Mouse (Mus musculus) testis, postnatal 10 days (tissue): ENCODE measurements around the gene Fcgr2b.

Experiments used
- DNase-seq: peaks from one replicate; pipeline ENCODE4 v3.0.0; 2021; ENCODE audit warnings: low spot score

Fcgr2b gene

GRCm38 (mm10) chr1:170926941-170927340 is 49.4 kb downstream of the Fcgr2b start:
- no peak for DNase-seq

- DNase-seq: no peak
Measured at GRCm38 (mm10) chr1:170924485-170924884, 51.9 kb downstream of the Fcgr2b start.

- DNase-seq: no peak
Measured at GRCm38 (mm10) chr1:170919308-170919707, 57.0 kb downstream of the Fcgr2b start.

GRCm38 (mm10) chr1:170915657-170916056 is 60.7 kb downstream of the Fcgr2b start:
- no peak for DNase-seq

- no peak for DNase-seq
Measured at GRCm38 (mm10) chr1:170912891-170913615, 63.3 kb downstream of the Fcgr2b start, which contains the start of gene Fcrlb. Gene Fcrlb (minus strand): TSS chr1:170912941.

- DNase-seq: no peak
Measured at GRCm38 (mm10) chr1:170911907-170912660, 64.3 kb downstream of the Fcgr2b start.
